Mouse (Mus musculus) embryo, embryonic 10 days (tissue): ENCODE results near the gene Sik3.
"Not testable (repeated sequence)": the region's sequence is repeated elsewhere in the genome, so short reads cannot be mapped to it uniquely, and the experiment has no call there.

ENCODE experiments used
- DNase-seq: peaks from one replicate; pipeline ENCODE4 v3.0.0-alpha.2; 2015; ENCODE audit warnings: low spot score

Gene Sik3

DNA sequence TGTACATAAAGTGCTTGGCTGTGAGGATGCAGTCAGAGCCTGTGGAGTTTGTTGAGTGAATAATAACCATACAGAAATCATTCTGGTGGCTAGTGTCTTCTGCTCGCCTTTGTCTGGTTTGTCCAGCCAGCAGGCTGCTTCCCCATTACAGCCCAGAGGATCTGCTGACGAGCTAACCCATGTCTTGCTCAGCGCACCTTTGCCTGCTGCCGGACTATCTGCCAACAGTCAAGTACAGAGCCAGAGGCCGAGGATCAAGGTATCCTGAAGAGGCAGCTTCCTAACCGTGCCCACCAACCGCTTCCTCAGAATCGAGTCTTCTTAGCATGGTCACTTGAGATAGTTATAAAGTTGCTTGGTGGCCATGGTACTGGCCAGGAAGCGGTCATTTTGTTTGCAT is 93.5 kb downstream of the Sik3 start:
- DNase-seq = no peak

DNA sequence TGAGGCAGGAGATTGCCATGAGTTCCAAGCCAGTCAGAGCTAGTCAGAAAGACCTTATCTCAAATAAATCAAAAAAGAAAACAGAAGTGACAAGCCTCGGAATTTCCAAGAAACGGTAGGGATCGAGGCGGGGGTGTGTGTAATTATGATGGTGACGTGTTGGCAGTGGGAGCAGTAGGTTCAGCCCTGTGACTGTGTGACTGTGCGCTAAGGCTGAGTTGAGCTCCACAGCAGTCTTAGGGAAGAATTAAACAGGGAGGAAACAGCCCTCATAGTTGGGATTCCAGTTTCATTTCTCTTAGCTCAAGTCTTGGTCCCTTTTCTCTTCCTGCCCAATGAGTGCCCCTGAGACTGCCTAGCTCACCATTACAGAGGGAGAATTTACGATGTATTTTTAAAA is 98.0 kb downstream of the Sik3 start:
- DNase-seq = no peak

DNA sequence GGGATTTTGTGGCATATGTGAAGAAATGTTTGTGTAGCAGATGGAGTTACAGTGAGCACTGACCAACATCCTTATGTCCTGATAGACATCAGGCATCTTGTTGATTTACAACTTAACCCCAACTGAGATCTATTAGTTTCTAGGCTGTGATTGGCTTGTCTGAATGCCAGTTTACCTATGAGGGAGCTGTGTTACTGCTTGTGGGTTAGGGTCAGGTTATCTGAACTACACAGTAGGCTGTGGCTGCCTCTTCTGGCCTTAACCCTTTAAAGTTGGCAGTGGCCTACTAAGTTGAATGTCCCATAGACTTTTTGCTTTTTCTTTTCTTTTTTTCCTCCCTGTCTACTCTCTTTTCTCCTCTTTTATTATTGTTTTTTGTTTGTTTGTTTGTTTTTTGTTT is 98.7 kb downstream of the Sik3 start:
- no peak for DNase-seq

DNA sequence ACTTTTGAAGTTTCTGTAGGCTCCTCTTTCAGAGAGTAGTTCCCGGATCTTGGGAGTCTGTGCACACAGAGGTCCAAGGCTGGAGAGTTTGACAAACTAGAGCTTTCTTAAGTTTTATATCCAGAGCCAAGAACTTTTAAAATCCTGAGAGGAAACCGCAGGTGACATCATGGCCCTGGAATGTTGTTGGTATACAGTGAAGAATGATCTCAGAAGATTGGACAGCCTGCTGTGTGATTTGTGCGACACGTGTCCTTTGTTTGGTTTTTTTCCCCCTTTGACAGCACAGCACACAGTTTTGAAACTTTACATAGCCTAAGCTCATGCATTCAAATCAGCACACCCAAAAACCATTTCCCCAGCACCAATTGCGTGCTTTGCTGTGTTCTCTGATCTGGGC is 99.6 kb downstream of the Sik3 start:
- DNase-seq = peak; percentile 37

DNA sequence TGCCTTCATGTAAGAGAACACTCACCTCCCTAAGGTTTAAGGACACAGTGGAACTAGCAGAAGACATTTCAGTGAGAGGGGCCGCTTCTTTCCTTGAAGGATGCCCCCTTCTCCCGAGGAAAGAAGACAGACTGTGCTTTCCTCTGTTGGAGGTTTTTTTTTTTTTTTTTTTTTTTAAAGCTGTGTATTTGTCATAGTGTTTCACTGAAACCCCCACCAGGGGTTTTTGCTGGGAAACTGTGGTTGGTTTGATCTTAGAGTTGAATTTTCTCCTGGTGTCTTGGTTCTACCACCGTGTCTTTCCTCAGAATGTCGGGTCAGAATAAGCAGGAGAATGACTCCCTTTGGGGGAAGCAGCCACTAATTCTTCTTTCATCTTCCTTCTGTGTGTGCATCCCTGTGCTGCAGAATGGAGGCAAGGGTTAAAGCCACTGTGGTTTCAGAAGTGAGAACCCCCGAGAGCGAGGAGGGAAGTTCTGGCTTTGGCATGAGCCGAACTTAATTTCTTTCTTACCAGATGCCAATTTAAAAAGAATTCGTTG is 106.3 kb downstream of the Sik3 start:
- no peak for DNase-seq

DNA sequence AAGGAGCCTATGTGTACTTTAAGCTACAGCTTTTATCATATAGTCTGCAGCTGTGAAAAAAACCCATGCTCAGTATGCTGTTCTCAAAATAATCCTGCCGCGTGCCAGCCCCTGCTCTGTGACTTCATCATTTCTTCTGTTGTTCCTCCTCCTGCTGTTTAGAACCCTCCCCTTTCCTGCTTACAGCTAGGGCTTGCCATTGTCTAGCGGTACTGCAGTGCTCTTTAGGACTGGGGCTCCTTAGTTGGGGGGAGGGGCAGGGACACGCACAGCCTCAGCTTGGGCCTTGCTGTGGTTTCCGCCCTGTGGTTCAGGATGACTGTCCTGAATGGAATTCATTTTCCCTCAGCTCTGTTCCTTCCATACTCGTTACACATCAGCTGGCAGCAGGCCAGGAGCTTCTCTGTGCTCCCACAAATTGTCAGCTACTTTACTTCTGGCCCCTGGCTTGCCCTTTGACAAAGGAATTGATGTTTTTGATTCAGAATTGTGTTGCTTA is 107.4 kb downstream of the Sik3 start:
- peak; percentile 81 for DNase-seq

DNA sequence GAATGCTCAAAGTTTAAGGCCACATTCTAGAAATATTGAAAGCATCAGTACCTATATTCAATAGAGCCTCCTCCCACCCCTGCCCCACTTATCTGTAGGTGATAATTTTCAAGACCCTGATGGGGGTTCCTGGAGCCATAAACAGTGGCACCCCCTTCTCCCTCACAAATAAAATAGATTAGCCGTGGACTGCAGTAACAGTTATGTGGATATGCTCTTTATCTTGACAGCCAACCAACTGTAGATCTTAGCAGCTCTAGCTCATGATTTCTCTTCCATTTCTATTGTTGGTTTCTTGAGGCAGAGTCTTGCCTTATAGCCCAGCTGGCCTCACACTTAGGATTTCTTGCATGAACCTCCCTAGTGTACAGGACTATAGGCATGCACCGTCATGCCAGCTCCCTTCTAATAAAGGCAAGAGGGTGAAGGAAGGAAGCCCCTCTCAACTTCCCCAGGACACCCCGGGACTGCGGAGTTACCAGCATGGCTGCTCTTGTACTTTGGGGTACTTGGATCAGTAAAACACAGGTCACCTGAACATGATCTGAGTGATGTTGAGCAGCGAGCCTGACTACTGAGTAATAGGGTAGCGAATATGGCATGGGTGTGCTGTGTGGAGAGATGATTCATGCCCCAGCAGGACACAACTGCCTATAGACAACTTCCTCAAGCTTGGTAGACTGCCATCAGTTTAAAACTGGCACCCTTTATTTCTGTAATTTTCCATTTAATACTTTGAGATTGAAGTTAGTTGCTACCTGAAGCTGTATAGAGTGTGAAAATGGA is 108.0 kb downstream of the Sik3 start:
- no peak for DNase-seq

DNA sequence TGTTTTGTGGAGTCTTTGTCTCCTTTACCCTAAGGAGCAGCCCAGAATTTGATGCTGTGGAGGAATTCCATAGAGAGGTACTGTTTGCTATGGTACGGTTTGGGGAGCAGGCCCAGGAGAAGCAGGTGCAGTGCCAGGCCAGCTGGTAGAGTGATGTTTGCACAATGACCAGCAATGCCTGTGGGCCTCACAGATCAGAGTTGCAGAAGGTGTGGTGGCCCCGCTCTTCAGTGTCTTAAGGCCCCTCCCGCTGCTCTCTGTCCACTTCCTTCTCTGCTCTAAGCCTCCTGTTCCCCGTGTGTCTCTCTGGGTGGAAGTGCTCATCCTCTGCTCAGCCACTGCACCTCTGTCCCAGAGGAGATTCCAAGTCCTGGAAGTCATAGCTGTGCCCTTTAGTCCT is 108.9 kb downstream of the Sik3 start:
- no peak for DNase-seq

DNA sequence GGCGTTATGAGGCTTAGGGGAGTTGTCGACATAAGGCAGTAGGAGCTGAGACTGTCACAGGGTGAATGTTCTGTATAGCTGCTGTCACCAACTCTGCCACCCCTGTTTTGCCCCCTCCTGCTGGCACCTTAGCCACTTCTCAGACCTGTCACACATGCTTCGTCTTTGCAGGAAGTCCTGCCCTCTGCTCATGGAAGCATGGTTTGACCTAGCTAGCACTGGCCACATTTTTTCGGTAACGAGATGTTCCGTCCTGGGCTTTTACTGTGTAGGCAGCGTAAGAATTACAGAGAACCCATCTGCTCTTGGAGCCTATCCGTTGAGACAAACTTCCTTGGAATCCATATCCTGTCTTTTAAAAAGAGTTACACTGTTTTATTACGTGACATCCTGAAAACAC is 110.1 kb downstream of the Sik3 start:
- DNase-seq = no peak

DNA sequence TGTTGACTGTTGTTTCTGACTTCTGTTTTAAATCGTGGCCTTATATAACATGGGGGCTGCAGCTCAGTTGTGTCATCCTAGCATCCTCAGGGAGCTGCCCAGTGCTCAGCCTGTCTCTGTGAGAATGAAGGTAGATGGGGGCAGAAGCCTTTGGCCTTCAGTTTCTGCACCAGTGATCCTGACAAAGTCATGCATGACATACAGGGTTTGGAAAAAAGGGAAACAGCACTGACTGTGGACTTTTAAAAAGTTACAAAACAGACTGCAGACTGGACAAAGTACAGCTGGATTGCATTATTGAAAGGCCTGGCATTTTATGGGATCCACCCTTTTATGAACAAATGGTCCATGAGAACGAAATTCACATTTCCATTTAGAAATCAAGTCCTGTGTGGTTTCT is 113.7 kb downstream of the Sik3 start:
- DNase-seq = no peak

DNA sequence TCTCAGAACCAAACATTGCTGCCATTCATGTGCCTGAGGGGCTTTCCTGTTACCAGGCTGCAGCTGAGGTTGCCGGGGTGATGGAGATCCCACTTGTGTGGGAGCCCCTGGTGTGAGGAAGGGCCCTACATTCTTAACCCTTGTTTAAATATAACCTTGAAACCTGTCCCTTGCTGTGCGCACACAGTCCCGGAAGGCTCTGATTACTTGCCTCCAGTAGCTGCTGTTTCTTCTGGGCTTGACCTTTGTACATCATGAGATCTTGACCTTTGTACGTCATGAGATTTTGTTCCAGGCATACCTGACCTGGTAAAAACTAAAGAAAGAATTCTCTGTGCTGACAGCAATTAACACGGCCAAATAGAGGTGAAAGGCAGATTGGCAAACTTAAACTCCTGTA is 114.7 kb downstream of the Sik3 start:
- peak; percentile 48 for DNase-seq

DNA sequence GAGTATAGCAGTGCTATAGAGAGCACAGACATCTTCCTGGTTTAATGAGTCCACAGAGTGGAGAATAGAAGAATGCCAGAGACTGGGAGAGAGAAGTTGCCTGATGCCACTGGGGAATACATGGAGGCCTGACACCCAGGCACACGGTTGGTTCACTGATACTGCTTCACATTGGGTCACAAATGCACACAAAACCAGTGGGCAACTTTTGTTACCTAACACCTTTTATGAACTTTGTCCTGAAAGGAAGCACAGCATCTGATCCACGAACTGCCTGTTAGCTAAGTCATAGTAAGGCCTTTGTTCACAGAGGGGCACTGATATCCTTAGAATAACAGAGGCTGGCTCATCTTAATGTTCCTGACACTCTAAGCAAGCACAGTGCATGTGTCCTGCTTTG is 116.6 kb downstream of the Sik3 start:
- DNase-seq = no peak

DNA sequence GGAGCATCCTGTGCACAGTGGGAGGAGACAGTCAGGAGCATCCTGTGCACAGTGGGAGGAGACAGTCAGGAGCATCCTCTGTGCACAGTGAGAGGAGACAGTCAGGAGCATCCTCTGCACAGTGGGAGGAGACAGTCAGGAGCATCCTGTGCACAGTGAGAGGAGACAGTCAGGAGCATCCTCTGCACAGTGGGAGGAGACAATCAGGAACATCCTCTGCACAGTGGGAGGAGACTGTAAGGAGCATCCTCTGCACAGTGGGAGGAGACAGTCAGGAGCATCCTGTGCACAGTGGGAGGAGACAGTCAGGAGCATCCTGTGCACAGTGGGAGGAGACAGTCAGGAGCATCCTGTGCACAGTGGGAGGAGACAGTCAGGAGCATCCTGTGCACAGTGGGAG is 120.2 kb downstream of the Sik3 start:
- not testable (repeated sequence) for DNase-seq

DNA sequence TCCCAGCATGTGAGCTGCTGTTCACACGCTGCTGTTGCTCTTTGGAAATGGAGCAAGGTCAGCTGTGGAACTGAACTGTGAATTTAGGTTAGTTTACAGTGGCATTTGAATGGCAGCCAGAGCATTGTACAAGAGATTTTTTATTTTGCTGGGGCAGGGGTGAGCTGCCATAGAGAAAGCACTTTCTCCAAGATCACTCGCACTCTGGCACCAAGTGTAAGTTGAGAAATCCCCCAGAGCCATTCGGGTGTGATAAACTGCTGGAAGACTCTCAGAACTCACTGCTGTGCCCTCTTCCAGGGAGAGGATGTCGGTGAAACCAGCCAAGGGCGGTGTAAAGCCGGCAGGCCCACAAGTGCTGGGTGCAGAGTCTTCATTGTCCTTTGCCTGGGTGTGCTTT is 126.2 kb downstream of the Sik3 start:
- DNase-seq = no peak

DNA sequence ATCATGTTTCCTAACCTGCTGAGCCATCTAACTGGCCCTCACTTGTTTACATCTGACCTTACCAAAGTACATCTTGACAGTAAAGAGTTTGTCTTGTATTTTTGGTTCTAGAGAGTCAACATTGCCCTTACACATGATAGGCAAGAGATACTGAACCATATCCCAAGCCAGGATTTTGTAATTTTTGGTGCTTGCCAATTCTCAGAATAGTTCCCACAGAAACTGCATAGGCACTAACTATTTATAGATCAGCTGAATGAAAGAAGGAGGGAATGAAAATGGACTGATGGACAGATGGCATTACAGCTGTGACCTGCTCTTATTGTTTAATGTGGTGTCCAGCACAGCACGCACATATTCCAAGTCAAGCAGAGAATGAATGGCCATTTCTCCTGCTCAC is 128.2 kb downstream of the Sik3 start:
- DNase-seq = no peak

DNA sequence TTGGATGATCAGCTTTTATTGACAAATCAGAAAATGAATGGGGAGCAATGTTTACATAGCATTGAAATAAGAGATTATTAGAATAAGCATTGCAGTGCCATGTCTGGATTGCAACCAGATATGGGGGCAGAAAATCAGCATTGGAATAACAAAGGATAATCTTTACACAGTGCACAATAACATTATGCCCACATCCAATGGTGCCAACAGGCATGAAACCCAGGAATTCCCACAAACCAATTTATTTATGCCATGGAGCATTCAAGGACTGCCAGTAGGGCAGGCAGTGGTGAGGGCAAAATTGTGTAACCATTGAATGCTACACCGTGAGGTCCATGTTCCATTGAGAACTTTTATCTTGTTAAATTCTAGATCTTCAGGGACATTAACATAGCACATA is 129.4 kb downstream of the Sik3 start:
- no peak for DNase-seq

DNA sequence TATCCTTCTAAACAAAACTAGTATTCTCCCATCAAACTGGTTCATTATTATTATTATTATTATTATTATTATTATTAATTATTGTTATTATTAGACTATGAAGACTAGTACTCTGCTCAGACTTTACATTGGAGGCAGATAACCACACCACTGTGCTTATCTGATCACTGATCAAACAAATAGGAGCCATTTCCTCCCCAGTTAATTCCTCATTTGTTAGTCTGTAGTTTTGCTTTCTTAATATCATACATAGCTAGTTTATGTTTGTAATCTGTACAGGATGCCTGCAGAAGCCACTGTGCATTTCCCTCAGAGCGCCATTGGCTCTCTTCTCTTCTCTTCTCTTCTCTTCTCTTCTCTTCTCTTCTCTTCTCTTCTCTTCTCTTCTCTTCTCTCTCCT is 129.9 kb downstream of the Sik3 start:
- no peak for DNase-seq

DNA sequence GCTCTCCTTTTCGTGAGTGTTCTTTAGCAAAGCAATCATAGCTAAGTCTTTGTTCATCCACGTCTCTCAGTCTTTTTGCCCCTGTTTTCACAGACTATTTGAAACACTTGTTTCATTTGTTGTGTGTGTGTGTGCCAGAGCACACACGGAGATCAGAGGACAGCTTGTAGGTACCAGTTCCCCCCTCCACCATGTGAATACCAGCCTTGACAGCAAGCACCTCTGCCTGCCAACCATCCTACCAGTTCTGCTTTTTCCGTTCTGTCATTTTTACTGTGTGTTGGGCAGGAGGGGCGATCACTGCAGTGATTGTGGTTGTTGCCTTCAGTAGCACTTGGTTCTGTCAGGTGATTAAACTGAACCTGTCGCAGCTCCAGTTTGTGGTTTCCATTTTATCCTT is 132.4 kb downstream of the Sik3 start:
- no peak for DNase-seq

DNA sequence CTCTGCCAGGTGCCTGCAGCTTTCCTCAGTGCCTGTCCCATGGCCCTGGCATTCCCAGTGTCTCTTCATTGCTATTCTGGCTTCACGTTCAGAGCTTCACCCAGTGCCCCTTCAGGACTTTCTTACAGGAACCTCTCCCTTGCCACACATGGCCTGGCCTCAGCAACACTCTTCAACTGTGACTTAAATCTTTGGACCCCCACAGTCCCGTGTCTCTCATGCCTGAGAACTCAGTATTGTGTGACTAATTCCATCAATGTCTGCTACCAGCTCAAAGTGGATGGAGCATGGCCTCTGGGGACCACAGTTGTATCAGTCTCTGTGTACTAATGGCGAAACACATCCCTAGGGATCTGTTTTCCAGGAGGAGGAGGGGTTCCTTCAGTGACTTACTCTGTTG is 133.8 kb downstream of the Sik3 start:
- DNase-seq = no peak

DNA sequence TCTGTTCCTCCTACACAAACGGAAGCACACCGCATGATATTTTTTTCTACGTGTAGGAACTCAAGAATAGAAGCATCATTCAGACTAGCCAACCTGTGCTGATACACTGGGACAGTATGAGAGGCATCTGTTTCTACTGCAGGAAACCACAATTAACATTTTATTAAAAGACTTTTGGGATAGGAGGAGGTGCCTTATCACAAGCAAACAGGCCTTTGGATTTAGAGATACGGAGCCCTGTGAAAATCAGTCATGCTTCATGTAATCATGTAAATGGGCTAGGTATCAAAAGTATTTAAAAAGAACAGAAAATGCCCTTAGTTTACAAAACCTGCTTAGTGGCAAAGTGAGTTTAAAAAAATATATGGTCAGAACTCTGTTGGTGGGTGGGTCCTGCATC is 136.1 kb downstream of the Sik3 start:
- DNase-seq = no peak

DNA sequence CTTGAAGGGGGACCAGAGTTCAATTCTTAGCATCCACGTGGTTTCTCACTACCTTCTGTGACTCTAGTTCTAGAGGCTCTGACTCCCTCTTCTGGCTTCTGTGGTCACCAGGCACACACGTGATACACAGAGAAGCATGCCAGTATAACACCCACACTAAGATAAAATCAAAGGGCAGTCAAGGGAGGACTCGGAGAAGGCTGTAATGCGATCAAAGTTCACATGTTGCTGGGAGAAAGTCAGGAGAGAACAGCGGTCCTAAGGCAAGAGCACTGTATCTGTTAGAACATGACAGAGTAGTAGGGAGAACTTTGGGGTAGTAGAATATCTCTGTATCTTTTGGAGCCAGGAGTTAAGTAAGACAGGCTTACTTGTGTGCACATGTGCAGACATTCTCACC is 136.8 kb downstream of the Sik3 start:
- no peak for DNase-seq

DNA sequence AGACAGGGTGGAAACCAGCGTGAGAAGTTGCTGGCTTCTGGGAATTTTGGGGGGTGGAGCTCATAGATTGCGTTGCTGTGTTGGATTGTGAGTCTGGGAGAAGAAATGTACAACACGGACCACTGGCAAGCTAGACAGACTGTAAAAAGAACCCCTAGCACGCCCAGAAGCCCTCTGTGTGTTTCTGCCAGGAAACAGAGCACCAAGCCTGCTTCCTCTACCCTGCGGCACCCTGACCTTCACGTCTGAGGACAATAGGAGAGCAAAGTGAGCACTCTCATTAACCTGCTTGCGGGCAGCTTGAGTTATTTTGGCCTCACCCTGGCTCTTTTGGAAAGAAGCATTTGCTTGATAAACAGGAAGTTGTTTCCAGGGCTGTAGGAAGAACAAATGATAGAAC is 137.5 kb downstream of the Sik3 start:
- no peak for DNase-seq

DNA sequence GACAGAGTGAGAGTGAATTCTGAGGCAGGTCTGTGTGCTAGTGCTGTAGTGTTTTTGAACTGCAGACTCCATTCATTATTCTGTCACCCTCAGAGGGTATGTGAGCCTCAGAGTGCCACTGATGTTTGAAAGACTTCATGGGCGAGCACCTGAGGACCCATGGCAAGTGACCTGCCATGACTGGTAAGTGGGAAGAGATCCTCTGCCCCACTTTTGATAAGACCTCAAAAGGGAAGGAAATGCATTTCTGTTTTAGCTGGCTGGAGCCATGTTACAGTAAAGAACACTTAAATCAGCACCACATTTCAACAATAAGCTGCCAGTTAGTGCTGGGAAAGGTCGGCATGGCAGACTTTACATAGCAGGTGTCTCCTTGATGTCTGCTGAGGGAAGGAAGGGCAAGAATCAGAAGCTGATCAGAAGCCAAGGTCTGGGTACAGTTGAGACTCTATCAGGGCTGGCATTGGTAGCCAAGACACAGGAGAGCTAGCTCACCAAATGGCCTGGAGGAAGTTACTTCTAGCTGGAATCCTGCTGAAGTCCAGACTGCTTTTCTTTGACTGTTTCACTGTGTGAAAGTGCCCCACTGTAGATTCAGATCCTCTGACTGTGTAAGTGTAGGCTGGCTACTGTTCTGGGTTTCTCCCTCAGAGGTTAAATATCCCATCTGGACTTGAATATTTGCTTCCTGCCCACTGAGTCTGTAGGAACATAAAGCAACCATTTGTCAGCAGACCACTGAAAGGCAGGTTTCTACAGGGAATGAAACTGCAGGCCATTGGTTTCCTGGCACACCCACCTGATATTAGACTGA is 138.5 kb downstream of the Sik3 start:
- no peak for DNase-seq
